Mouse (Mus musculus) right cerebral cortex, postnatal 4 days (tissue): ENCODE results near the gene Gpbp1l1.
A peak's percentile ranks its signal among the peaks of the same experiment; 100 is the strongest.

ENCODE experiments used
- DNase-seq: peaks from one replicate; pipeline ENCODE4 v3.0.0-alpha.2; 2022

The Gpbp1l1 gene

GRCm38 (mm10) chr4:116557306-116558121 lies at the start of gene Gpbp1l1:
TSS of gene Gpbp1l1 (plus strand) at chr4:116557658.
- peak; percentile 96 for DNase-seq

GRCm38 (mm10) chr4:116531109-116531508 lies 26.3 kb upstream of the Gpbp1l1 start:
- DNase-seq: no peak

- no peak for DNase-seq
Measured at GRCm38 (mm10) chr4:116536351-116536750, 21.1 kb upstream of the Gpbp1l1 start.

- no peak for DNase-seq
Measured at GRCm38 (mm10) chr4:116537737-116538136, 19.7 kb upstream of the Gpbp1l1 start.

GRCm38 (mm10) chr4:116550432-116550831 lies 7.0 kb upstream of the Gpbp1l1 start:
- no peak for DNase-seq

GRCm38 (mm10) chr4:116553035-116553434 lies 4.4 kb upstream of the Gpbp1l1 start:
- DNase-seq: no peak

- DNase-seq: peak; percentile 72
Measured at GRCm38 (mm10) chr4:116555413-116556300, 1.8 kb upstream of the Gpbp1l1 start, which contains the start of gene Tmem69. TSS of gene Tmem69 (minus strand) at chr4:116555936.

- peak; percentile 91 for DNase-seq
Measured at GRCm38 (mm10) chr4:116556561-116557305, 725 bp upstream of the Gpbp1l1 start.

GRCm38 (mm10) chr4:116558151-116558882 lies 859 bp downstream of the Gpbp1l1 start:
- no peak for DNase-seq

GRCm38 (mm10) chr4:116595793-116596192 lies 38.3 kb downstream of the Gpbp1l1 start:
- DNase-seq: no peak

GRCm38 (mm10) chr4:116596379-116596778 lies 38.9 kb downstream of the Gpbp1l1 start, which contains the start of gene Ccdc17:
TSS of gene Ccdc17 (plus strand) at chr4:116596654.
- DNase-seq: no peak

- DNase-seq: peak; percentile 79
Measured at GRCm38 (mm10) chr4:116596978-116597881, 39.8 kb downstream of the Gpbp1l1 start.

- no peak for DNase-seq
Measured at GRCm38 (mm10) chr4:116612621-116613020, 55.2 kb downstream of the Gpbp1l1 start.

- DNase-seq: no peak
Measured at GRCm38 (mm10) chr4:116615237-116615636, 57.8 kb downstream of the Gpbp1l1 start.

GRCm38 (mm10) chr4:116624831-116625230 lies 67.4 kb downstream of the Gpbp1l1 start:
- no peak for DNase-seq

- peak; percentile 73 for DNase-seq
Measured at GRCm38 (mm10) chr4:116626658-116627358, 69.3 kb downstream of the Gpbp1l1 start.

GRCm38 (mm10) chr4:116627359-116627716 lies 69.9 kb downstream of the Gpbp1l1 start:
- DNase-seq: peak; percentile 84

GRCm38 (mm10) chr4:116627722-116628662 lies 70.5 kb downstream of the Gpbp1l1 start, which contains the start of gene Nasp:
TSS of gene Nasp (minus strand) at chr4:116627941.
- DNase-seq: peak; percentile 60

- no peak for DNase-seq
Measured at GRCm38 (mm10) chr4:116635197-116635596, 77.7 kb downstream of the Gpbp1l1 start.
